ENCODE assay signal across 8 mouse cellular contexts in genomic region chr5:107287908-107288267, GRCm38 (mm10). TPM values are rescaled to one million over a fixed set of nuclear protein-coding genes. Genes with fewer than 3 reads are reported as not detected.
DNase-seq lines count a peak whose midpoint lies in the region; ATAC-seq and TF ChIP-seq lines count a peak whose summit lies in the region.

No protein-coding gene starts in this region.

- no peaks in the 10 kb centered on the region for H3K9me3 ChIP-seq in kidney, postnatal 0 days (replicated peaks; ENCODE audit: low read length)
- no peaks in the 10 kb centered on the region for H3K9me3 ChIP-seq in embryonic facial prominence, embryonic 14.5 days (ENCODE audit: control insufficient read depth, low read length)
- H3K9me3 ChIP-seq in hindbrain, embryonic 15.5 days: no peaks in the 10 kb centered on the region
- no peaks in the 10 kb centered on the region for H3K9me3 ChIP-seq in midbrain, embryonic 14.5 days (ENCODE audit: control insufficient read depth, low read length)

- H3K4me1 ChIP-seq in kidney, postnatal 0 days (replicated peaks; ENCODE audit: insufficient read depth, low read length): no peaks in the 10 kb centered on the region
- H3K4me1 ChIP-seq in embryonic facial prominence, embryonic 14.5 days (ENCODE audit: control insufficient read depth, insufficient read depth, low read length): peaks cover 19% of the 10 kb centered on the region
- H3K4me1 ChIP-seq in hindbrain, embryonic 15.5 days (replicated peaks): peaks cover 16% of the 10 kb centered on the region
- peaks cover 5% of the 10 kb centered on the region; the same call in 1 of the 2 replicates for H3K4me1 ChIP-seq in midbrain, embryonic 14.5 days (ENCODE audit: control insufficient read depth, insufficient read depth, low read length)

- H3K4me3 ChIP-seq in kidney, postnatal 0 days (replicated peaks; ENCODE audit: low read depth, low read length): peak overlapping the region; percentile 69
- peak overlapping the region; percentile 78 for H3K4me3 ChIP-seq in embryonic facial prominence, embryonic 14.5 days (ENCODE audit: low read depth, low read length)
- H3K4me3 ChIP-seq in hindbrain, embryonic 15.5 days: peak overlapping the region; percentile 56
- peak overlapping the region; percentile 69 for H3K4me3 ChIP-seq in midbrain, embryonic 14.5 days (replicated peaks; ENCODE audit: low read depth, low read length)

- H3K36me3 ChIP-seq in kidney, postnatal 0 days (ENCODE audit: insufficient read depth, low read length): no peaks in the 10 kb centered on the region
- no peaks in the 10 kb centered on the region for H3K36me3 ChIP-seq in embryonic facial prominence, embryonic 14.5 days (ENCODE audit: control insufficient read depth, insufficient read depth, low read length)
- H3K36me3 ChIP-seq in hindbrain, embryonic 15.5 days: no peaks in the 10 kb centered on the region
- no peaks in the 10 kb centered on the region for H3K36me3 ChIP-seq in midbrain, embryonic 14.5 days (ENCODE audit: control insufficient read depth, insufficient read depth, low read length)

- peak overlapping the region; percentile 52; the same call in 1 of the 2 replicates for H3K9ac ChIP-seq in kidney, postnatal 0 days (ENCODE audit: low read depth, low read length)
- H3K9ac ChIP-seq in embryonic facial prominence, embryonic 14.5 days (ENCODE audit: low read depth, low read length): peak overlapping the region; percentile 92
- no peak overlapping the region for H3K9ac ChIP-seq in hindbrain, embryonic 15.5 days
- no peak overlapping the region for H3K9ac ChIP-seq in midbrain, embryonic 14.5 days (replicated peaks; ENCODE audit: low read length)

- WGBS in kidney, postnatal 0 days: 59% methylated on average over 5 of the region's 5 CpGs
- 45% methylated on average over 5 of the region's 5 CpGs for WGBS in embryonic facial prominence, embryonic 14.5 days
- WGBS in hindbrain, embryonic 15.5 days: 52% methylated on average over 5 of the region's 5 CpGs
- WGBS in midbrain, embryonic 14.5 days: 51% methylated on average over 5 of the region's 5 CpGs

- no peak for DNase-seq in kidney, postnatal 0 days (ENCODE audit: low spot score)
- no peak for DNase-seq in kidney, postnatal 25 days
- DNase-seq in embryonic facial prominence, embryonic 14.5 days (ENCODE audit: low spot score): no peak
- no peak for DNase-seq in midbrain, embryonic 14.5 days
- DNase-seq in gastrocnemius, adult 18-20 months (ENCODE audit: low spot score): no peak
- DNase-seq in spleen, postnatal 14 days (ENCODE audit: low spot score in 2 of 2): no peak
- DNase-seq in thymus, postnatal 4 days: no peak

- no peak for ATAC-seq in kidney, postnatal 0 days (replicated peaks; ENCODE audit: low FRiP score, low read depth)
- no peak for ATAC-seq in embryonic facial prominence, embryonic 14.5 days (ENCODE audit: low read depth)
- ATAC-seq in hindbrain, embryonic 15.5 days (ENCODE audit: low FRiP score, low read depth): no peak
- no peak for ATAC-seq in midbrain, embryonic 14.5 days (ENCODE audit: low FRiP score, low TSS enrichment)

- no peak for TF ChIP-seq CTCF in kidney, postnatal 0 days (IDR thresholded peaks at IDR 0.05; ENCODE audit: low read depth)

- H3K27ac ChIP-seq in kidney, postnatal 0 days: no peak overlapping the region
- H3K27ac ChIP-seq in embryonic facial prominence, embryonic 14.5 days (replicated peaks; ENCODE audit: low read depth, low read length): peak overlapping the region; percentile 6; the same call in 1 of the 2 replicates
- H3K27ac ChIP-seq in hindbrain, embryonic 15.5 days (replicated peaks): no peak overlapping the region
- H3K27ac ChIP-seq in midbrain, embryonic 14.5 days (replicated peaks; ENCODE audit: low read depth, low read length): no peak overlapping the region

- no peaks in the 10 kb centered on the region for H3K27me3 ChIP-seq in kidney, postnatal 0 days (ENCODE audit: insufficient read depth, low read length)
- H3K27me3 ChIP-seq in embryonic facial prominence, embryonic 14.5 days (replicated peaks; ENCODE audit: control insufficient read depth, insufficient read depth, low read length): no peaks in the 10 kb centered on the region
- H3K27me3 ChIP-seq in hindbrain, embryonic 15.5 days: peaks cover 8% of the 10 kb centered on the region; the same call in 1 of the 2 replicates
- peaks cover 22% of the 10 kb centered on the region for H3K27me3 ChIP-seq in midbrain, embryonic 14.5 days (ENCODE audit: control insufficient read depth, insufficient read depth, low read length)

- H3K4me2 ChIP-seq in kidney, postnatal 0 days (ENCODE audit: low read length): peak overlapping the region; percentile 59
- H3K4me2 ChIP-seq in embryonic facial prominence, embryonic 14.5 days (ENCODE audit: low read depth, low read length): peak overlapping the region; percentile 58
- H3K4me2 ChIP-seq in hindbrain, embryonic 15.5 days: peak overlapping the region; percentile 98
- H3K4me2 ChIP-seq in midbrain, embryonic 14.5 days (ENCODE audit: low read length): peak overlapping the region; percentile 100

RNA-seq across cellular contexts. Expression of gene Tgfbr3, which starts 1.5 kb away (rescaled TPM):
- polyA plus RNA-seq in kidney, postnatal 0 days (2015; fragmentation: Nextera tagmentation; extraction: Ambion mirVana): 10.5 and 10.8 TPM in 2 replicates
- polyA plus RNA-seq in embryonic facial prominence, embryonic 14.5 days (2014; fragmentation: Nextera tagmentation; extraction: Ambion mirVana): 35.6 and 36.5 TPM in 2 replicates
- polyA plus RNA-seq in hindbrain, embryonic 15.5 days (2015; fragmentation: Nextera tagmentation; extraction: Ambion mirVana): 6.0 and 7.5 TPM in 2 replicates
- polyA plus RNA-seq in midbrain, embryonic 14.5 days (2014; fragmentation: Nextera tagmentation; extraction: Ambion mirVana): 1.4 and 4.7 TPM in 2 replicates
- 10 to 100 TPM; 14.5 to 15.8 TPM for total RNA-seq in gastrocnemius, adult 18-20 months (2021)

RNA-seq across cellular contexts. Expression of gene Brdt, which starts 43.1 kb away (rescaled TPM):
- 1.4 and 1.6 TPM in 2 replicates for polyA plus RNA-seq in kidney, postnatal 0 days (2015; fragmentation: Nextera tagmentation; extraction: Ambion mirVana)
- 4.2 and 5.0 TPM in 2 replicates for polyA plus RNA-seq in embryonic facial prominence, embryonic 14.5 days (2014; fragmentation: Nextera tagmentation; extraction: Ambion mirVana)
- 3.3 and 3.7 TPM in 2 replicates for polyA plus RNA-seq in hindbrain, embryonic 15.5 days (2015; fragmentation: Nextera tagmentation; extraction: Ambion mirVana)
- polyA plus RNA-seq in midbrain, embryonic 14.5 days (2014; fragmentation: Nextera tagmentation; extraction: Ambion mirVana): 2.8 and 3.2 TPM in 2 replicates
- total RNA-seq in gastrocnemius, adult 18-20 months (2021): 1 to 10 TPM; 1.8 to 2.3 TPM

Comparison
In these comparisons a context has a peak if more than half of its experiments do, and no peak if none do; other contexts are left out.
1. H3K9ac ChIP-seq: peak in kidney, postnatal 0 days (single experiment) and embryonic facial prominence, embryonic 14.5 days (single experiment); none in hindbrain, embryonic 15.5 days (single experiment) and midbrain, embryonic 14.5 days (single experiment).
2. Peak in every context shown above with its lines, with median percentiles within 50 percentile points of each other: H3K4me2 ChIP-seq and H3K4me3 ChIP-seq.